Mouse (Mus musculus) fat pad, adult 2 months (tissue): ENCODE data around the gene Wwox.
A peak's percentile ranks its signal among the peaks of the same experiment; 100 is the strongest.

Experiments
- DNase-seq: peaks from one replicate; pipeline ENCODE4 v3.0.0-alpha.2; 2011; ENCODE audit warnings: low read depth, low spot score; ENCODE audit errors: extremely low read depth

The Wwox gene

DNA sequence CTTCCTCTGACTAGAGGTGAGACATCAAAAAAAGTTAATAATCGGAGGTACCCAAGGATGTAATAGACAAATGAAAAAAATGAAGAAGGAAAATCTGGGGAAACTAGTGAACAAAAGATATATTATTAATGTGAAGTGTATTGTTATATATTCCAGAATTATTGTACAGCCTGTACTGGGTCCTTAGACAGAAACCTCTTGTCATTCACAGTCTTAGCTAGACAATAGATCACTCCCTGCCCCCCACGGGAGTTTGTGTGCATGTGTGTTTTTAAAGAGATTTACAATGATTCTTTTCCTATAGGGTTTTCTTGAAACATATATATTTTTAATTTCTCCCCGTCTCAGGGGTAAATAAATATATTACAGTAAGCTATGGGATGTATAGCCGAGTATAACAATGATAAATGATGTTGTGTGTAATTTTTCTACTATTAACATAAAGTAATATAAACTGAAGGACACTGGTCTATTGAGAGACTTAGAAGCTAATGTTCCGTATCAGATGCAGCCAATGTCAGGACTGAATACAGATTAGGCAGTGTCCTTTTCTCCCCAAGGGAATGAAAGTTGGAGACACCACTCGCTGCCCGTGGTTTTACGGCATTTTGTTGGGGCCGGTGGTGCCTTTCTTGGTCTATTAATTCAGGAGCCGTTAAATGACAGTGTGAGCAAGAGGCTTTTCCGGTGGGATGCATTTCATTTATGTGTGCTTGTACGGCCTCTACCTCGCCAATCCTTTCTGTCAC lies 551.6 kb downstream of the Wwox start:
- no peak for DNase-seq

DNA sequence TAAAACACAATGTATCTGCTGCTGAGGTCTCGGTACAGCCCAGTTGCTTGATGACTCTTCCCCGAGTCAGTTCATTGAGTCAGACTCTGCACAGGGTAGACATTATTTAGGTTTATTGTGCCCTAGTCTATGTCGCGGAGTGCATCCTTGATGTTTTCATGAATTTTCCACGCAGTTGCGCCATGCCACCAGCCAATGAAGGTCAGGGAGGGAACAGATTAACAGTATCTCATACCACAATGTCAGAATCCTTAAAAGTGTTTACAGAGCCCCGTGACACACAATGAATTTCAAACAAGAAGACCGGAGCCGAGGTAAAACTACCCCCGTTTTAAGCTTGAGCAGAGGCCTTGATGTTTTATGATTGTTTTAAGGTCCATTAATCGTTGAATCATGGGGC lies 561.3 kb downstream of the Wwox start:
- no peak for DNase-seq

DNA sequence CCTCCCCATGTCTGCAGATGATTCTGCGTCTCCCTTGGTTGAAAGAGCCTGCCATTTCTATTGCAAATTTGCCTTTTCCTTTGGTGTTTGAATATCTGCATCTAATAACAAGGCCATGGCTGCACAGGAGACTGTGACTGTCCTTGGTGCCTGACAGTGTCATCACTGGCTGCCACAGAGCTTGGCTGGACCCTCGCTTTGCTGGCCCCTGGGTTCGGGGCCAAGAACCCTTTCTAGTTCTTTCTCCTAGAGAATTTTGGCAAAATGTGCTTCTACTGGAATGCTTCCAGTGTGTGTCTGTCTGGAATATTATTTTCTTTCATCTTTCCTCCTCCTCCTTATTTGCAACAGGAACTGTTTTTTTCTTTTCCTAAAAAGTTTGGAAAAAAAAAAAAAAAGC lies 565.6 kb downstream of the Wwox start:
- no peak for DNase-seq

DNA sequence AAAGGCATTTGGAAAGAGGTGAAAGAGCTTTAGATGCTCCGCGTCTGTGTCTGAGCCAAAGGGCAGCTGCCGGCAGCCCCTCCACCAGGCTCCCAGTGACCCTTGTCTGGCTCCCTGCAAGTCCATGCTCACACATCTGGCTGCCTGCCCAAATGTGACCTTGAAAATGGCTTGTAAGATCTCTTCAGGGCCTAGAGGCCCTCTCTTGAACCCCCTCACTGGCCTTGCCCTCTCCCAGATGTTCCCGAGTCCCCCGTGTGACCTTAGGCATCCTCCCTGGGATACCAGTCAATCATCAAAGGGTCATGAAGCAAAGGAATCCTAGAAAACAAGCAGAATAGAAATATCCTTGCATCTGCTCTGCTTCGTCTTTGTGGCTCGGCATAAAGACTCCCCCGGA lies 567.1 kb downstream of the Wwox start:
- DNase-seq: no peak

DNA sequence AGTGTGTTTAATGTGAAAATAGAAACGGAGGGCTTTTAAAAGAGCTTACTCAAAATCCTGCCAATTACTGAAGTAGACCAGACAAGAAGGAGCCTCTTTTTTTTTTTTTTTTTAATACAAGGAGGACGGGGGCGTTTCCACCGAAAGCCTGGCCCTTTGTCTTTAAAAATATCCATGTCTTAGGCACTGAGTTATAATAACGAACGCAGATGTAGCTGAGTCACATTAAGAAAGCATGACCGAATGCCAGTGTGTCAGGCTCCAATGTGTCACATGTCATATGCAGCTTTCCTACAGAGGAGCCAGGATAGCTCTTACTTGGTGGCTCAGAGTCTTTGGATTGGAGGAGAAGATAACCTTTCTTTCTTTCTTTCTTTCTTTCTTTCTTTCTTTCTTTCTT lies 567.8 kb downstream of the Wwox start:
- DNase-seq: no peak

DNA sequence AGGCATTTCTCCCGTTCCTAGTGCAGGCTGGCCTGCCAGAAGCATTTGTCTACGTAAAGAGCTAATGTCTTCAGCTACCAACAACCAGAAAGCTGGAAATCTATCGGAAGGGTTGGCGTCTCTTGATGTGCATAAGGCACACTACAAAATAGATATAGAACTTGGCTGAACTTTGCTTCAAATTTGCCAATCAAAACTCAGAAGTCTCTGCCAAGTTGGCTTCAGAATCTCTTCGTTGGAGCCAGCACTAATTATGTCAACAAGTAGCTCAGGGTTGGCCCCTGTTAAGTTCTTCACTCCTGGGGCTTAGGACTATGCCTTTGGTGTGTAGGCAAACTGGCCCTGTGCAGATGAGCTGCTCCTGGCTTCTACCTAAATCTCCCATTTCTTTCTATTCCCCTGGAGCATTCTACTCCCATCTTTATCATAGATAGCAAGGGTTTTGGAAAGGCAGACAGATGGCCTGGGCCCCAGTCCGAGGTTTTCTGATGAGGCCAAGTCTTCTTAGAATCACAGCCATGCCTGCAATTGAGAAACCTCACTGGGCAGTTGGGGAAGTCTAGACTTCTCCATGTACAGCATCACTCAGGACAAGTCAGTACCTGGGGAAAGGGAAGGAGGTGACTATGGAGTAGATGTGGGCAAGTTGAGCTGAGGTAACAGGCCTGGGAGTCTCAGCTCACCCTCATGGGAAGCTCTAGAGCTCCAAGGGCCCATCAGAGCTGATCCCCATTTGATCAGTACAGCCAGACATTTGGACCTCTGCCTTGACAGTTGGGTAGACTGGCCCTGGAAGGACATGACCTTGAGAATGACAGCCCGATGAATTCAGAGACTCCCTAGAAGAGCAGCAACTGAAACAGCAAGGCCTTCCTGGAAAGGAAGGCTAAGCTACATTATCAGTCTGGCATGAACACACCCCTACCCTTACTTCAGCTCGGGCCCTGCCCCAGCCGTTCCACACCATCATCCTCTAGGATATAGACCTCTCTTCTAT lies 569.5 kb downstream of the Wwox start:
- DNase-seq: peak; percentile 67

DNA sequence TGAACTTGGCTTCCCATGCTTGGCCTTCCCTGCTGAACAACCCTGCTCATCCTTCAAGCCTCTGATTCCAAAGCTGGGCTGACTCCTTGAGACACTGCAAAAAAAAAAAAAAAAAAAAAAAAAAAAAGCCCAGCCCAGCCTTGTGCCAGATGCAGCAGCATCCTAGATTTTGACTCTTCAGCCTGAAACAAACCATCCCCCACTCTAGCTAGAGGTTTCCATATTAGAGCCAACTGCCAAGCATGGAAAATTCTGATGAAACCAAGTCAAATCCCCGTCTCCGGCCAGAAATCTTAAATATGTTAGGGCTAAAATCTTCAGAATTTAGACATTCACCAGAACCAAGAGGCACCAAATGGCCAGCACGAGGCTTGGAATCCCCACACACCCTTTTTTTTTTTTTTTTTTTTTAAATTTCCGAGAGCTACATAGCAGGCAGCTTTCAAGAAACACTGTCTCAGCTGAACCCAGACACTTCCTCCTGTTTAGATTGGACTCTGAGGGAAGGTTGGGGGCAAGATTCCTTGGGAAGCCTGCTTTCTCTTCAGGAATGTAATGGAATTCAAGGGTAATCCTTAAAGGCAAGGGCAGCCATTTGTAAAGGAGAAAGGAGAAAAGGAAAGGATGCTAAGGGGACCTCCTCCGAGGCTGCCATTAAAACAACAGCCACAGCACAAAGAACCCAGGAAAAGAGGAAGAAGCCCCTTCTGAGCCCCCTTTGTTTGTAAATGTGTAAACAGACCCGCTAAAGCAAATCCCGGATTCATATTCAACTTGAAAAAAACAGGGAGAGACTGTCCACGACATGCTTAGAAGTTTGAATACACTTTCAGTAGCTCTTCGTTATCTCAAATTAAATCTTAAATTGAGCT lies 570.7 kb downstream of the Wwox start:
- no peak for DNase-seq

DNA sequence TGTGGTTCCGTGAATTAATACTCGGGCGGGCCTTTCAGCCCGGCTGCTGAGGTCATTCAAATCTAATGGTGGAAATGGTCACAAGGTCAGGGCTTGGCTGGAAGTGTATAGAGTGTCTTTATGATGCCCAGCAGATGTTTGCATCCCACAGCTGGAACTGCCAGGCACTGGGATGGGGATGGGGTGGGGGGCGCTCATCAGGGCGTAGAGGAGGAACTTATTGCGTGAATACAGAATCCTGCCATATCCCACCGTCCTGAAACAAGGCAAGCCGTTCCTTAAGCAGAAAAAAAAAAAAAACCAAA lies 571.3 kb downstream of the Wwox start:
- no peak for DNase-seq

DNA sequence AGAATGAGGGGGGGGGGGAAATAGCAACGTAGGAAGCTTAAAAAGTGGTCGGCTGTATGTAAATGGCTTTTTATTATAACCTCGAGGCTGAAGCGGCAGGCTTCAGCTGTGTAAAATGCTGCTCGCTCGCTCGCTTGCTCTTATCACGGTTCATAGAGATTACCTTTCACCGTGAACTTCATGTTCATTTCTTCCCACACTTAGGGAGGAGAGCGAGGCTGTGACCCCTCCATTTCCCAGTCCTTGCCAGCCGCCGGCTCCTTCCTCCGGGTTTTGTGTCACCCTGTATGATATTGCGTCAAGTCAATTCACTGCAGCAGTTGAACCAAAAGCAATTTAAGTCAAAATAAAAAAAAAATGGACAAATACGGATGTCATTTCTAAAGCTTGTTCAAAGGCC lies 580.2 kb downstream of the Wwox start:
- no peak for DNase-seq

DNA sequence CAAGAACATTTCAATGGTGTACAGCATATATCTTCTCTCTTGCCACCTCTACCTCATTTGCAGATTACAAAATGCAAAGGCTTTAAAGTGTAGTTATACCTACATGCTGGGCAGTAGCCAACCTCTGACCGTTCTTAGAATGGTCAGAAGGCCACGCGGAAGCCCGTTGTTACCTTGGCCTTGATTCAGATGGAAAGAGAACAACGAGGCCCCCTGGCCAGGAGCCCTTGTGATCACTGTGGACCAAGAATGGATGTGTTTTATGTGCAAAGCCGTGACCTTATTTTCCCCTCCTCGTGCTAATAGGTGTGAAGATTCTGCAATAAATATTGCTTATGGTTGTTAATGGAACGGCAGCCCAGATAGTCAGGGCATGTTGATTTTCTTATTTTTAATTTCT lies 582.3 kb downstream of the Wwox start:
- no peak for DNase-seq

DNA sequence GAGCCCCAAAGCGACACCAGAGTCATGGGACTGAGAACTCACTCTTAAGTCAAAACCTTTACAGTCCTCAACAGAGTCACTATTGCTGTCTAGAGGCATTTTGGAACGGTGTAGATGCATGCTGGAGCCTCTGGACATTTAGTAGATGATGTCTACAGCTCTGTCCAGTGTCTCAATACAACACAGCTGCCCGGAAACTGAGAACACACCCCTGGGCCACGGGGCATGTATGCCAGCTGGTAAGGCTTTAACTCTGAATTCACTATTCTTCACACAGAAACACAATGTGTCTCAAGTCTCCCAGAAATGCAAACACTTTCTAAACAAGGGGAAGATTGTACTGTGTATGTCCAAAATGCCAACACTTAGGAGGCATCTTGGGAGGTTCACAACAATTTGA lies 584.6 kb downstream of the Wwox start:
- DNase-seq: no peak

DNA sequence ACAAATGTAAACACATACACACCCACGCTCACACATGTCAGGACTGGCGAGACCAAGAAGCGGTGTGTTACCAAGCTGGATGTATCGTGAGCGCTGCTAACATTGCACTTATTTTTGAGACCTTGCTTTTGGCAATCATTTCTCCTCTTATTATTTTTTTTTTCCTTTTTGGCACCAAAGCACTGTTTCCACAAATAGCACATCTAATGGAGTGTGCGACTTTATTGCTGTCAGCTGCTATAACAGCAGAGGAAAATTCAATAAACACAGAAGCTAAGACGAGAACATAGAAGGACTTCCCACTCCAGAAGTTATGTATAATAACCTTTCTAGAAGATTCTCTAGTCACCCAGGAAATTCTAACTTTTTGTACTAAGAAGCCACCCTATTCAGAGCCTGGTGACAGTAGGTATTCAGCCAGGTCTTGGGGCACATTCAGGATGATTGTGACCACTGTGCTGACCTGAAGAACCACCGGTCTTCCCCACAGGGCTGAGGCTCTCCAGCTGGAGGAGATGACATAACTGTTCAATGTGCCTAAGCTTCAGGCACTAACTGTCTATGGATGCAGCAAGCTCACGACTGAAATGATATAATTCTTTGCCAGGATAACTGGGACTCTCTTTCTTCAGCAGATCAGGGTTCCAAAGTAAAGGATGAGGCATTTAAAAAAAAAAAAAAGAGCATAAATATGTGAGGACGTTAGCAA lies 586.1 kb downstream of the Wwox start:
- DNase-seq: no peak

DNA sequence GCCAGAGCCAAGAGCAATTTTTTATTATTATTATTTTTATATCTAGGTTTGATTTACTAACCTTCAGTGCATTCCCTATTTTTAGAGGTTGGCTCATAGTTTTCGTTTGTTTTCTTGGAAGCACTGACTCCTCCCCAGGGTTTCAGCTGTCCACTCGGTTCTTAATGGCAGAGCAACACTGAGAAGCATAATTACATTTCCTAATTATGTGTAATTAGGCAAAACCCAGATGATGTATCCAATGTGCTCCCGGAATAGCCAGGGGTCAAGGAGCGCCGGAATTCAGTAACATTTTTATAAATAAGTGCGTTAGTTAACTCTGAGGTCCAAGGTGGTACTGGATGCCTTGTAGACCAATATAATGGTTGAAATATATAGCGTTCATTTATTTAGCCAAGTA lies 586.7 kb downstream of the Wwox start:
- DNase-seq: no peak

DNA sequence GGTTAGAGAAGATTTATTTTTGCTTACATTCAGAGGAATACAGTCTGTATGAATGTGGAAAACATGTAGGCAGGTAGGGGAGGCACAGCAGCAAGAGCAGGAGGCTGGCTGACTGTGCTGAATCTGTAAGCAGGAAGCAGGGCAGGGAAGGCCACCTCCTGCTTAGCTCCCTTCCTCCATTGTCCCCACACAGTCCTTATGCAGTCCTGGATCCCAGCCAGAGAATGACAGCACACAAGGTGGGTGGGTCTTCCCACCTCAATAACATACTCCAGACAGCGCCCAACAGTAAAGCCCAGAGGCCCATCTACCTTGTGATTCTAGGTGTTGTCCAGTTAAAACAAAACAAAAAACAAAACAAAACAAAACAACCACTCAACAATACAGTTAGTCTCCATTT lies 593.7 kb downstream of the Wwox start:
- no peak for DNase-seq

DNA sequence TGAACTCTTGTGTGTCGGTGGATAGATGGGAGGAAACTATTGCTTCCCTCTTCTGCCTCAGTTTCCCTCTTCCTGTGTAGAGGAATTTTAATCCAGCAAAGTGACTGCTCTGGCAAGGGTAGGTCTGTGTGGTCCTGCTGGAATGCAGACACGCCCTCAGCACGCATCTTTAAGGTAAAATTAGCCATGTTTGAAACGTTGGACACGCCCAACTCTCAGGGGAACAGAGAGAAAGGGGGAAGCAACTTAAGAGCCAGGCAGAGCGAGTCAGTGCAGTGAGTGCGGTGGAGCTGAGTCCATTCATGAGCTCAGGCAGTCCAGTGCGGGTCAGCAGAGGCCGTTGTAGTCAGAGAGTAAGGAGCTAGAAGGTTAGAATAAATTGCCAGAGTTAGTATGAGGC lies 596.6 kb downstream of the Wwox start:
- no peak for DNase-seq

DNA sequence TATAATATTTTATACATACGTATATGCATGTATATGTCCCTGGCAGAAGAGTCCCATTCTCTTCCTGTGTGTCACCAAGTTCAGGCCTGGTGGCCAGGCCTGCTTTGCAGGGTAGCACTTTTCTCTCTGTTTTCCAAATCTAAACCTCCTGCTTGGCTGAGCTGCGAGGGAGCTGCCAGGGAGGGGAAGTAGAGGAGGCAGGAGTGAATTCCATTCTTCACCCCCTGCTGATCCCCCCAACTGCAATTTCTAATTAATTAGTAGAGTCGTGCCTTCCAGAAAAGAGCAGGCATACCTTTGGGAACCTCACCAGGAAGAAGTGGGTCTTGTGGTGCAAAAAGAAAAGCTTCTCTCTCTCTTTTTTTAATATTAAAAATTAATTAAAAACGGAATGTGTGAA lies 599.0 kb downstream of the Wwox start:
- DNase-seq: no peak

DNA sequence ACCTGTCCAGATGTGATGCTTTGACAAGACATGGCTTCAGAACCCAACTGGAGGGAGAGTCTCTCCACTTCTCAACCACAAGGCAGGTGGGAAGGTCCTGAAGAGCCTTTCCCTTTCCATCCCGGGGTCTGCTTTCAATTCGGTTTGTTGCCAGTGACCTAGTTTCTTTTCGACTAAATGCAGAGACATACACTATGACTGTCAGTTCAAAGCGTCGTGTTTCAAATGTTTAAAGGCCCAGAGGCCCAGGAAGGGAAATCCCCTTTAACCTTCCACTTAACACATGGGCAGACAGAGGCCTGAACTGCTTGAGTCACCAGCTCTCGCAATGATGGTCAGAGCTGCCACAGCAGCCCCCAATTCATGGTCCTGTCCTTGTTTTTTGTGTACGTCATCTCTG lies 606.3 kb downstream of the Wwox start:
- DNase-seq: no peak

DNA sequence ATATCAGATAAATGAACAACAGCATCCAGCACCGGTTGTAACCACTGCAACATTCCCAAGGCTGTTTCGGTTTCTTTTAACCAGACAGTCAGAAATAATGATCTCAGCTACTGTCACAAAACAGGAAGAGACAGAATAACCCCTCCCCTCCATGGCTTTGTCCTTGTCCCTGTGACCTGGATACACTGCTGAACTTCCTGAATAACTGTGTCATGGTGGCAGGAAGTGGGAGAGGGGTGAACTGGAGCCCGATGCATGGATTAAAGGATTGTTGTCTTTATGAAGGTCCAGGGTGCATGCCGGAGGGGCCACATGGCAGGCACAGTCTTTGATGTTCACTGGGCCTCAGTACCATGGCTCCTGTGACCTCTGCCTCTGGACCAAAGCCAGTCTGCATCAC lies 607.0 kb downstream of the Wwox start:
- no peak for DNase-seq

DNA sequence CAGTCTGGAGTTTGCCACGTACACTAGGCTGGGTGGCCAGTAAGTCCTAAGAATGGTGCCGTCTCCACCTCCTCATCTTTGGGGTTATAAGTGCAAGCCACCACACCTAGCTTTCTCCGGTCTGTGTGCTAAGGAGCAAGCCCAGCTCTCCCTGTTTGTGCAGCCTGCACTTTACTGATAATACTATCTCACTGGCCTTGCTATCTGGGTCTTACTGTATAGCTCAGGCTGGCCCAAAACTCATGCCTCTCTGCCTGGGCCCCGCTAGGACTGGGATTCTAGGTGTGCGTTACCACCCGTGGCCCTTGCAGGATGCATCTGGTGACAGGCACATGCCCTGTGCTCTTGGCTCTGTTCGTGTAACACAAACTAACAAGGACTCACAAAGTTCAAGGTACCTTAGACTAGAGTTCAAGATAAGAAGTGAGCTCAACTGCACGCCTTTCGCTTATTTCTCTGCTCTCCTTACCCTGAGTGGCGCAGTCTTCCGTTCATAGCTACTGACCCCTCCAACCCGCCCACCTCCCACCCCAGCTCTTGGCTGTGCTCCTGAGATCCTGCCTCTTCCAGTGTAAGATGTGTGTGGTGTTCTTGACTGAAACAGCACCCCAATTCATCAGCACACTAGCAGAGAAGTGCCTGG lies 618.9 kb downstream of the Wwox start:
- no peak for DNase-seq

DNA sequence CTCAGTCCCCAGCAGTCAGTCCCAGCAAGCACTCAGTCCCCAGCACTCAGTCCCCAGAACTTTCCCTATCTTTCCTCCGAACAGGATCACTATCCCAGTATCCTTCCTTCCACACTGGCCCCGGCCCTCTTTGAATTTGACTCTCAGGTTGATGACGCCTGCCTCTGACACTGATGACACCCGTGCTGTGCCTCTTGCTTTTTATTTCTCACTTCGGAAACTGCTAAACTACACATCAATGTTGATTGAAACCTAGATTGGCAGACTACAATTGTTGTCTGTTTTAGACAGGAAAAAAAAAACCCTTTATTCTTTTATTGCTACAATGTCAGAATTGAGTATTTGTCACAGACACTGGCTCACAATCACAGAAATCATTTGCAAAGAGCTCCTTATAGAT lies 624.2 kb downstream of the Wwox start:
- no peak for DNase-seq
